Mouse (Mus musculus) spleen, postnatal 14 days (tissue): Measurements from ENCODE around the gene Clta.
A peak's percentile ranks its signal among the peaks of the same experiment; 100 is the strongest.
"Not testable (repeated sequence)": the region's sequence is repeated elsewhere in the genome, so short reads cannot be mapped to it uniquely, and the experiment has no call there.

ENCODE experiments used
- DNase-seq, 2 experiments: peaks; one replicate each; pipeline ENCODE4 v3.0.0; 2021 to 2022; ENCODE audit warnings: low spot score in 2 of 2

Clta gene

DNA sequence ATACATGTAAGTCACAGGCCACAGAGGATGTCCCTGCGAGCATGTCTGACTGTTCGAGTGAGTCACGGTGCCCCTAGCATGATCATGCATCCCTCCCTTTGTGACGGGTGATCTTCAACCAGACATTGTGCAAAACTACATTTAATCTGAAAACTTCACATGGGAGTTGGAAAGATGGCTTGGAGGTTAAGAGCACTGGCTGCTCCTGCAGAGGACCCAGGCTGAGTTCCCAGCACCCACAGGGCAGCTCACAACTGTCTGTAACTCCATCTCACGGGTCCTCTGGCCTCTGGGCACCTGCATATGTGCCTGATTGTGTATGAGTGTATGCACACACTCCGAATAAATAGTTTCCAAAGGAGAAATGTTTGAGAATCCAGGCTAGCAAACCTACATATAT is 20.0 kb downstream of the Clta start:
- DNase-seq: no peak

DNA sequence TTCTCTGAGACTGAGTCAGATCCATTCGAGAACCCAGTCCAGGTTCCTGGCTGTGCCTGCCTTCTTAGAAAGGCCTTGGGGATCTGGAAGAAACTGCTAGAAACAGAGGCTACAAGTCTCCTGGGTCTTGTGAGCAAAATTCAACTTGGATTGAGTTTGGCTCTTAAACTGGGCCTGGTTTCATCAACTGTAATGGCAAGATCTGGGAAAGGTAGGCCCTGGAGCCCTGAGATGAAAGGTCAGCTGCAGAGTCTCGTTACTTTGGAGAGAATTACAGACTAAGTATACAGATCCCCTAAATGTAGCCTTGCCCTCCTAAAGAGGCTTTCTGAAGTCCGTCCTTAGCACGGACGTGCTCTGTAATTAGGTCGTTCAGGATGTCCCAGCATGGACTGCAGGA is 21.3 kb downstream of the Clta start:
- no peak for DNase-seq

- no peak for DNase-seq
Measured at GRCm38 (mm10) chr4:44028303-44029135, 24.3 kb downstream of the Clta start.

- no peak for DNase-seq
Measured at GRCm38 (mm10) chr4:44029661-44030066, 25.4 kb downstream of the Clta start.

DNA sequence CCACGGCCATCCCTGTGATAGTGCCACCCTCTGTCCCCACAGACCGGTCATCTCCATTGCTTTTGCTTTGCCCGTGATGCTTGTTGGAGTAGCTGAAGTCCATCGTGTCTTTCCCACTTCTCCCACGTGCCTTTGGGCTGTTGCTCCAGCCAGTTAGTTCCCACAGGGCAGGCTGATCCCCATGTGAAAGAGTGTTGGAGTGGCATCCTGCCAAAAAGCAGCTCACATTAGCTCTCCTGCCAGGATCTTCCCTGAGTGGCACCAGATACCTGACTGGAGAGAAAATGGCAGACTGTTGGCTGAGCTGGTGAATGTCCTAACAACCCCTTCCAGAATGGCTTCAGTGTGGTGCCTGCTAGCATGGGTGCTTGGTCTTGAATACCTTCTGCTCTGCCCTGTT is 27.3 kb downstream of the Clta start:
- no peak for DNase-seq

DNA sequence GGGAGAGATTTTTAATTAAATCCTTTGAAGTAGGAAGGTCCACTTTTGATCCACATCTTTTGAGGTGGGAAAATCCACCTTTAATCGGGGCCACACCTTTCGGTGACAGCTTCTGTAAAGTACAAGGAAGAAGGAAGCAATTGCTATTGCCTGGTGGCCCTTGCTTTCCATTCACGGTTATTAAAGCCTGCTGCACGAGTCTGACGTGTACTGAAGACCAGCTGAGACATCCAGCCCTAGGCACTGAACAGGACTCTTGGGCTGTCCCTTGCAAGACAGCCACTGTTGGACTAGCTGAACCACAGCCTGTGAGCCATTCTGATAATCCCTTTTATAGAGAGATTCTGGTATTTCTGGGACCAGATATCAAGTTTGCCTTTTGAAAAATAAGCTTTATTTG is 32.2 kb downstream of the Clta start:
- DNase-seq: no peak

DNA sequence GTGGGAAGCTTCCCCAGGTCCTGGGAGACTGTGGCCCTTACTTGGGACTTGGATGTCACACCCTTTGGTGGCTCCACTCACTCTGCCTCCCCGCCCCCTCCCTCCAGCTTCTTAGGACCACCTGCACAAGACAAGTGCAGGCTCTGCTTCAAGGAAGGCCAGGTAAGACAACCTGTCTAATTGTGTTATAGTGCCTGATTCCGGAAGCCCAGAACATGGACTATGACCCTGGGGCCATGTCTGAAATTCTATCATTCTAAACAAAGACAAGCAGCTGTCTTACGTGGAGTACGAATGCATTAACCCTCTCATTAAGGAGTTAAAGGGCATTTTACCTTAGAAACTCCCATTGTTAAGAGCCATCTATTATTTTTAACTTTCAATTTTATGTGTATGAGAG is 36.5 kb downstream of the Clta start:
- no peak for DNase-seq

- no peak for DNase-seq
Measured at GRCm38 (mm10) chr4:44042429-44042828, 38.2 kb downstream of the Clta start.

DNA sequence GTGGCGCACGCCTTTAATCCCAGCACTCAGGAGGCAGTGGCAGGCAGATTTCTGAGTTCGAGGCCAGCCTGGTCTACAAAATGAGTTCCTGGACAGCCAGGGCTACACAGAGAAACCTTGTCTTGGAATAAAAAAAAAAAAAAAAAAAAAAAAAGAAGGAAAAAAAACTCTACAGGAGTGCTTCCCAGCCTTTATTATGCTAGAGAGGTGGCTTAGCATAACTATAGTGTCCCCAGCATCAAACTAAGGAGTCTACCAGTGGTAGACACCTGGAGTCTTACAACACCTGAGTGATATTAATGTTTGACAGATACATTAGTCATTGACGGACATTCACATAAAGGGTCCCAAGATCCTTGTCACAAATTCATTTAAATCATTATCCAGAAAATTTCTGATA is 38.9 kb downstream of the Clta start:
- not testable (repeated sequence) for DNase-seq

- DNase-seq: no peak
Measured at GRCm38 (mm10) chr4:44044685-44045356, 40.6 kb downstream of the Clta start.

DNA sequence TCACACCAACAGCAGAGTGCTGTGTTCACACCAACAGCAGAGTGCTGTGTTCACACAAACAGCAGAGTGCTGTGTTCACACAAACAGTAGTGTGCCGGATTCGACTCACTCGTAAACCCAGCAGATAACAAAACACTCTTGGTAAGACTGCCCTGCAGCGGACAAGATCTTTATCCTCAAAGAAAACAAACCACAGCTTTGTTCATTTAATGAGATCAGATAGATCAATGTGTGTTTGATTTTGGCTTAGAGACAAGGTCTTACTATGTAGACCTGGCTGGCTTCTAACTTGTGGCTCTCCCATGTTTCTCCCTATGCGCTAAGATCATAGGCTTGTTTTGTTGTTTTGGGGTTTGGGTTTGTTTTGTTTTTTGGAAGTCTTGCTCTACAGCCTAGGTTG is 41.8 kb downstream of the Clta start:
- no peak for DNase-seq

GRCm38 (mm10) chr4:44049812-44050211 is 45.6 kb downstream of the Clta start:
- DNase-seq: no peak

- no peak for DNase-seq
Measured at GRCm38 (mm10) chr4:44059674-44060073, 55.4 kb downstream of the Clta start.

GRCm38 (mm10) chr4:44062062-44062461 is 57.8 kb downstream of the Clta start:
- no peak for DNase-seq

DNA sequence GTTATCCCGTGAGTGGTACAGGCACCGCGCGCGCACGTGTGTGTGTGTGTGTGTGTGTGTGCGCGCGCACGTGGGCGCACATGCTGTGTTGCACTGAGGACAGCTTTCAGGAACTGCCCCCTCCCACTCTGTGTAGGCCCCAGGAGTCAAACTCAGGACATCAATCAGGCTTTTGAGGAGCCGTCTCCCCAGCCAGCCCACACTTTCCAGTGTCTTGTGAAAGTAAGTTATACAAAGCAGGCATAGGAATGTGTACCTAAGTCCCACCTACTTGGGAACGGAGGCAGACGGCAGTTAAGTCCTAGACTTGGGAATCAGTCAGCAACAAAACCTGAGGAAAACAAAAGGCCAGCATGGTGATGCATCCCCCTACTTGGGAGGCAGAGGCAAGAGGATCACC is 58.6 kb downstream of the Clta start:
- DNase-seq: no peak

- peak; percentile 84 to 92 for DNase-seq
Measured at GRCm38 (mm10) chr4:44065355-44066025, 61.2 kb downstream of the Clta start.

DNA sequence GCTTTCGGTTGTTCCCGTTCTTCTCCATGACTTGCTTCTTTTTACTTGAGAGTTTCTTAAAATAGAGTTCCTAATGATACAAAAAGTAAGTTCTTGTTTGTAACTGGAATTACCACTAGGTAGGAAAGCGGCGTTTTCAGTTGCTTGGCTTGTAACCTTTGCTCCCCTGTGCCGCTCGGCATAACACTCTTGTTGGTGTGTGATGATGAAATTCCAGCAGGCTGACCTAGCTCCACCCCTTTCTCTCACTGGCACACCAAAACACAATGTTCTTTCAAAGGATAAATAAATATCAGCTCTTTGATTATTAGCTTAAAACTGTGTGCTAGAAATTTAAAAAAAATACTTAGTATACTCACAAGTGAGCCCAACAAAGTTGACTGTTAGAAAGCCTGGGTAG is 62.6 kb downstream of the Clta start:
- no peak for DNase-seq

DNA sequence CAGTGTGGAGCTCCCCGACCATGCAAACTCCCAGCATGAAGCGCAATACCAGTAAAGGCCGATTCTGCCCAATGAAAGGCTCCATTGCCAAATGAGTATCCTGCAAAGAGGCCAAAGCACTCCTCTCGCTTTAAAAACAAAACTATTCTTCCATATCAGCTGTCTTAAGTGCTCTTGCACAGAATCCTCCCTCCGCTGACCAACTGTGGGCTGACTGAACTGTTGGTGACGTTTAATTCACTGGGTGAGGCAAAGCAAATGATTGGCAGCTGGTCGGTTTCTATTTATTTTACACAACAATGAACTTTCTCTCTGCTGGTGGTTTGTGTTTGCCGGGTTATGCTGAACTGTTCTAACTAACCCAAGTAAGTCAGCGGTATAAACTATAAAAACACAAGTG is 64.5 kb downstream of the Clta start:
- no peak for DNase-seq

DNA sequence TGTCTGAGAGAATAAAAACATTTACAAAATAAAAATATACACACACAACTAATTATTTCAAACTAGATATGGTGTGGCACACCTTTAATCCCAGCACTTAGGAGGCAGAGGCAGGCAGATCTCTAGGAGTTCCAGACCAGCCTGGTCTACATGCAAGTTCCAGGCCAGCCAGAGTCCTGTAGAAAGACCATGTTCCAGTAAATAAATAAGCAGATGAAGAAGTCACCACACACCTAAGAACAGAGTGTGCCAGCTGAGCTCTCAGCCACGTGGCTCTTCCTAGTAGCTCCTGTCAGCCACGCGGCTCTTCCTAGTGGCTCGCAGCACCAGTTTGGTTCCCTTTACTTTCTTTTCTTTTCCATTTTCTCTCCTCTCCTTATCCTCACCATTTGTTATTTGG is 65.2 kb downstream of the Clta start:
- no peak for DNase-seq

DNA sequence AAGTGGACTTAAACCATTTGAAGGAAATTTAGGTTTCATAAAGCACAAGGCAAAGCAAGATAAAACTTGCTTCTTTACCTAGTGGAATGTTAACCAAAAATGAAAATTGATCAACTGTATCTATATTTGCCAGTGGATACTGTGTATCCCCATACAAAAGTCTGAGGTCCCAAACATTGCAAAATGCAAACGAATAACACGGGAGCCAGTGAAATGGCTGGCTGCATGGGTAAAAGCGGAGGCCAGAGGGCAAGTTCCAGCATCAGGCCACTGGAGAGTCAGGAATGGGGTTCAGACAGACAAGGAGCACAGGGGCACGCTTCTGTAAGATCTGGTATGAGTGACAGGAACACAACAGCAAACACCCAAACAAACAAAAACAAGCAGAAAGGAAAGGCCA is 66.4 kb downstream of the Clta start:
- no peak for DNase-seq

GRCm38 (mm10) chr4:44071741-44072145 is 67.5 kb downstream of the Clta start:
- DNase-seq: no peak

DNA sequence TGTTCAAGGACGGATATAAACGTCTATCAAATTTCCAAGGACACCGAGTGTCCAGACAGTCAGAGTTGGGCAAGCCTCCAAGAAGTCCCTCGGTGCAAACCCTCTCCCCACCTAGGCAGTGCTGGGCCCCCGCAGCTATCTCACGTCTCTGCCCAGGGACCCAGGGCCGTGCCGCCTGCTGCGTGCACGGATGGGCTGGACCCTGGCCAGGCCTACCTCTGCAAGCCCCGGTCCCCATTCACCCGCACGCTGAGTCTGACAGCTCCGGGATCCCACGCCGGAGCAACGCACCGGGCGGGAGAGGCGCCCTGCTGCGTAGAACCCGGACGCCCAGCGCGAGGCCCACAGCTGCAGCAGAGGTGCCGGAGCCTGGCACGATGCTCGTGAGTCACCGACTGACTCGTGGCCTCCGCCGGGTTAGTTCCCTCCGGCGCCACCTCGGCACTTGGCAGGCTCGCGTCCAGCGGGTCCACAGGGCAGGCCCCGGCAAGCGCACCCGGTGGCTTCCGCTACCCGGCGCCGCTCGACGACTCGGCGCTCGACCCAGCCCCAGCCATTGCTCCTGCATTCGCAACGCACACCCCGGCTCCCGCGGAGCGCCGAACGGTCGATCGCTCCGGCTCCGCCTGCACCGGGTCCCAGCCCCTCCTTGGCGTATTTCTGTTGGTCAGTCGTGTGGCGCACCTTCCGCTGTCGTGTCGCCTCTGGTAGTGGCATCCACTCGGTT is 68.1 kb downstream of the Clta start:
- DNase-seq: peak; percentile 77 to 85
